Mouse (Mus musculus): ENCODE data around the gene Sox6.

DNA sequence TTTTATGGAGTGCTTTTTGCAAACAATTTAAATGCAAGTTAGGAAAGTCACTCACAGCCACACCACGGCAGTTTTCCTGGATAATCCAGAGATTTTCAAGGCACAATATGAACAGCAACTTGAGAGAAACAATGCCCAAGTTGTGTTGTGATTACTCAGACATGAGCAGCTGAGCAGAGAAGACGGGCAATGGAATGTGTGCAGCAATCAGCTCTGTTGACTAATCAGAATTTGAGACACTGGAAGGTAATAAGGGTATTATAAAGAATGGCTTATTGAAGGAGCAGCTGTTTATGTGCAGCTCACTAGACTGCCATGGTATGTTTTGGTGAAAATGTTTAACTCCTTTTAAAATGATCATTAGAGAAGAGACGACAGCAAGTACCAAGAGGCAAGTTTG lies 287.5 kb downstream of the Sox6 start:
- TF ChIP-seq POLR2A (IDR thresholded peaks at IDR 0.05; ENCODE audit: borderline replicate concordance, insufficient read depth, low read length), result no peak
- no peak for TF ChIP-seq CTCF (IDR thresholded peaks at IDR 0.05; ENCODE audit: borderline replicate concordance, insufficient read depth, low read depth, low read length)

Data from cerebellum, adult 2 months (tissue).